Mouse (Mus musculus) hindbrain, postnatal 0 days (tissue): ENCODE measurements at regions not wholly inside any gene's neighbourhood (a gene's known extent, or its start where the extent isn't known, plus 50 kb on each side); places are given as distances from the start of the nearest gene placed in this dataset.

Experiments used
- ATAC-seq: fragments of 200-750 bp; cut with Nextera tagmentation; 2 replicates; pipeline ENCODE4 v1.8.0; 2017; ENCODE audit warnings: mild to moderate bottlenecking, moderate TSS enrichment, moderate library complexity
- DNase-seq: peaks from one replicate; pipeline ENCODE4 v3.0.0-alpha.2; 2015; ENCODE audit warnings: low spot score
- H3K27ac ChIP-seq: fragments of 300-500 bp; sonication (generic); 2 replicates; pipeline ENCODE4 v1.5.1; 2014; ENCODE audit warnings: mild to moderate bottlenecking
- H3K27me3 ChIP-seq: fragments of 300-500 bp; sonication (generic); 2 replicates; pipeline ENCODE4 v1.6.1; 2014; ENCODE audit warnings: low read length, mixed read lengths; ENCODE audit not compliant: insufficient read depth
- H3K36me3 ChIP-seq: fragments of 300-500 bp; sonication (generic); 2 replicates; pipeline ENCODE4 v1.6.1; 2014; ENCODE audit warnings: low read length, mixed read lengths; ENCODE audit not compliant: insufficient read depth
- H3K4me1 ChIP-seq: fragments of 300-500 bp; sonication (generic); 2 replicates; pipeline ENCODE4 v1.6.1; 2014; ENCODE audit warnings: antibody characterized with exemption, low read length, mixed read lengths; ENCODE audit not compliant: insufficient read depth
- H3K4me2 ChIP-seq: fragments of 300-500 bp; sonication (generic); 2 replicates; pipeline ENCODE4 v1.6.1; 2014; ENCODE audit warnings: low read depth, mild to moderate bottlenecking, low read length, moderate library complexity, mixed read lengths
- H3K4me3 ChIP-seq: fragments of 300-500 bp; sonication (generic); 2 replicates; pipeline ENCODE4 v1.5.1; 2014; ENCODE audit warnings: low read length
- H3K9ac ChIP-seq: fragments of 300-500 bp; sonication (generic); replicated peaks from 2 replicates; pipeline ENCODE4 v1.6.1; 2014; ENCODE audit warnings: mild to moderate bottlenecking, low read length, moderate library complexity, mixed read lengths
- H3K9me3 ChIP-seq: fragments of 300-500 bp; sonication (generic); 2 replicates; pipeline ENCODE4 v1.6.1; 2016; ENCODE audit warnings: low read length, mixed read lengths
- CTCF ChIP-seq: IDR thresholded peaks from 2 replicates; pipeline ENCODE4 v1.5.1; 2016; ENCODE audit warnings: antibody characterized with exemption, control low read depth, low read depth
- WGBS: fragments of 180-500 bp; shearing (Covaris S2); extraction: QIAGEN DNeasy Blood & Tissue Kit; methylation state at CpG from one replicate; pipeline ENCODE4 v1.1.7; 2014; 5-methylcytosine and 5-hydroxymethylcytosine counted together

DNA sequence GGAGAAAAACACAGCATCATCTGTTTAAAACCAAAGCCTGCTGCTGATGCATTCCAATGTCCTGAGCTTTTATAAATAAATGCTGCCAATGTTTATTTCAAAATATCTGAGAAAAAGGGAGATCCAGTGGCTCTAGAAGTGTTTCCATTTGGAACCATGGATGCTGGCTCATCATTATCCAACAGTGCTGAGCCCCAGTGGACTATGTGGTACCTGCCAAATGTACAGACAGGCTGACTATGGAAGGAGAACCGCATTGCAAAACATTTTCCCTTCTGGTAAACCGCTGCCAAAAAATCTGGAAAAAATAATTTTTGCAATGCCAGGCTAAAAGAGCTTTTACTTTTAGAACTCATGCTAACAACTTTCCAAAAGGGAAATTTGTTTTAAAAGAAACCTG, 696.6 kb upstream of the Tbl1xr1 start:
- Histone ChIP-seq H3K4me3 (no peak overlapping the region), H3K4me1 (no peaks in the 10 kb centered on the region), H3K9ac (no peak overlapping the region), H3K27ac (no peak overlapping the region), H3K9me3 (no peaks in the 10 kb centered on the region), H3K4me2 (no peak overlapping the region), H3K36me3 (no peaks in the 10 kb centered on the region), H3K27me3 (no peaks in the 10 kb centered on the region)
- ATAC-seq (no peak), DNase-seq (no peak)
- TF ChIP-seq CTCF = no peak
- WGBS = 88% methylated on average over 2 of the region's 2 CpGs

DNA sequence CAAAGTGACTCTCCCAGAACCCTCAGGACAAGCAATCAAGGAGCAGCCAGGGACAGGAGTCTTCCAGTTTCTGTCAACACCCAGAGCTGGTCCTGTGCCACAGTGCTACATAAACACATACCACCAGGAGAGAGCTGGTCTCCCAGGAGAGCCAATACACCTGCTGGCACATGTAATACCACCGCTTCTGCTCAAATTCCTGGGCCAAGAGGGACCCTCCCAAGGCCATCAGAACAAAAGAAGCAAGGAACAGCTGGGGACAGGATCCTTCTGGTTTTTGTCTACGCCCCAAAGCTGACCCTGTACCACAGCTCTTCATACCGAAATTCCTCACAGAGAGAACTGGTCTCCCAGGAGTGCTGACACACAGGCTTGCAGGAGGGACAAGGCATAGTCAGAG, 695.4 kb upstream of the Tbl1xr1 start:
- Histone ChIP-seq H3K4me1 (no peaks in the 10 kb centered on the region), H3K27ac (no peak overlapping the region)

DNA sequence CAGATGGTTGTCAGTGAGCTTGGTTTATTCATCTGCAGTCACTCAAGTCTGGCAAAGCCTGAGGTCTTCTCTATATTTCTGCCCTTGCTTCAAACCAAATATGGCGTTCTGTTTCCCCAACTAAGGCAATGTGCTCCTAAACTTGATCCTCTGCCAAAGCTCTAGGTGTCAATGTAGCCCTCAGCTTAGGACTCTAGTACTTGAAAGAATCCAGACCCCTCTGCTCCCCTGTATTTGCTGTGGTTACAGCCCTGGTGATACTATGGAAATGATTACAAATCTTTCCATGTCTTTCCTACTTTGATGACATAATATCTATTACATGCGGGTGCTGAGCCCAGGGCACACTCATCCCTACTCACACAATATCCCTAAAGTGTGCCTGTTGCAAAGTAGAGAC, 672.9 kb upstream of the Tbl1xr1 start:
- no peak overlapping the region for H3K4me2 ChIP-seq
- TF ChIP-seq CTCF = no peak
- H3K9me3 ChIP-seq = no peaks in the 10 kb centered on the region
- H3K36me3 ChIP-seq = no peaks in the 10 kb centered on the region
- H3K4me1 ChIP-seq = no peaks in the 10 kb centered on the region
- H3K9ac ChIP-seq = no peak overlapping the region
- H3K27ac ChIP-seq = no peak overlapping the region
- WGBS = 89% methylated on average over 2 of the region's 2 CpGs
- H3K27me3 ChIP-seq = no peaks in the 10 kb centered on the region
- ATAC-seq (no peak), DNase-seq (no peak)
- no peak overlapping the region for H3K4me3 ChIP-seq

More for the DNA sequence above, 695.4 kb upstream of the Tbl1xr1 start:
- ATAC-seq (no peak), DNase-seq (no peak)
- no peak for TF ChIP-seq CTCF
- Histone ChIP-seq H3K27me3 (no peaks in the 10 kb centered on the region), H3K9ac (no peak overlapping the region), H3K36me3 (no peaks in the 10 kb centered on the region), H3K4me3 (no peak overlapping the region), H3K9me3 (no peaks in the 10 kb centered on the region), H3K4me2 (no peak overlapping the region)
- 51% methylated on average over 3 of the region's 3 CpGs for WGBS

DNA sequence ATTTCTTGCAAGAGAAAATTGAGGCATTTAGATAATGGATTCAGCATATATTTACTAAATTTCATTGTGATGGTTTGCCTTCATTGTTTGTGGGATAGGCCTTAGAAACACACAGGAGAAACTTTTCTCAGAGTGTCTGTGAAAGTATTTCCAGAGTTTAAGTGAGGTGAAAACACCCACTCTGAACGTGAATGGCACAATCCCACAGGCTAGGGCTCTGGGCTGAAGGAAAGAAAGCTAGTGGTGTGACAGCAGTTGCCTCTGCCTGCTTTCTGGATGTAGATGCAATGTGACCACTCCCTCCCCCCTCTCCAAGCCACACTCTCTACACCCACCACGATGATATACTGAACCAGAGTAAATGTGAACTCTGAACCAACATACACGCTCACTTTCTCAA, 672.4 kb upstream of the Tbl1xr1 start:
- no peaks in the 10 kb centered on the region for H3K4me1 ChIP-seq
- H3K9ac ChIP-seq = no peak overlapping the region
- no peak overlapping the region for H3K4me3 ChIP-seq
- 71% methylated on average over 3 of the region's 3 CpGs for WGBS
- H3K27me3 ChIP-seq = no peaks in the 10 kb centered on the region
- H3K27ac ChIP-seq = no peak overlapping the region
- TF ChIP-seq CTCF = no peak
- H3K4me2 ChIP-seq = no peak overlapping the region
- DNase-seq (no peak), ATAC-seq (no peak)
- H3K36me3 ChIP-seq = no peaks in the 10 kb centered on the region
- H3K9me3 ChIP-seq = no peaks in the 10 kb centered on the region

DNA sequence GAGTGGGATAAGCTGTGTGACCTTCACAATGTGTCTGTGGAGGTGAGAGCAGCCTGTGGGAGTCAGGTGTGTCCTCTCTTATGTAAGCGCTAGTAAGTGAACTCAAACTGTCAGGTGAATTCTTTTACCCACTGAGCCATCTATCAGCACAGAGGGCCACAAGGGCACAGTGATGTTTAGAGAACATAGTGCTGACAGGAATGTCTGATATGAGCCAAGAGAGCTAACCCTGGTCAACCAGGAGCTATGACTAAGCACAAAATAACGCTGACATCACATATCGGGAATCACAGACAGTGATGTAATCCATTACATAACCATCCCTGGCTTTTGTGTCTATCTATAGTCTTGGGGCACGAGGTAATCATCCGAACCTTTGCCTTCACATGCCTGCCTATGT, 669.4 kb upstream of the Tbl1xr1 start:
- H3K36me3 ChIP-seq = no peaks in the 10 kb centered on the region
- no peak overlapping the region for H3K4me3 ChIP-seq
- no peaks in the 10 kb centered on the region for H3K9me3 ChIP-seq
- H3K27me3 ChIP-seq = no peaks in the 10 kb centered on the region
- ATAC-seq (no peak), DNase-seq (no peak)
- no peak overlapping the region for H3K4me2 ChIP-seq
- TF ChIP-seq CTCF = no peak
- no peak overlapping the region for H3K9ac ChIP-seq
- H3K27ac ChIP-seq = no peak overlapping the region
- WGBS = 90% methylated on average over 5 of the region's 5 CpGs
- no peaks in the 10 kb centered on the region for H3K4me1 ChIP-seq

DNA sequence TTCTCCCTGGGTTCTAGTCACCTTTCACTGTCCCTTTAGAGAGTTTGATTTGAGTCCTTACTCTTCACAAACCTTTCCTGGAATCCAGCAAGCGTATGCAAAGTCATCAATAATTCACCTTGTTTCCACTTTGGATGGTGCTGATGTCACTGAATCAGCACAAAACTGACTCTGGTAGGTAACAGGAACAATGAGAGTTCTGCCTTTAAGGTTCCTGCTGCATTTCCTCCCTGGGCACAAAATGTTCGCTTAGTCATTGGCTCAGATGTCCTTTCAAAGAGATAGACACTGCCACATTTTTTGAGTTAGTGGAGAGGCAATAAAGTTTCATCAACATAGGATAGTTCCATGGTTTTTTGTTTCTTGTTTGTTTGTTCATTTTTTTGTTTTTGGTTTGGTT, 664.4 kb upstream of the Tbl1xr1 start:
- DNase-seq (no peak), ATAC-seq (no peak)
- H3K4me2 ChIP-seq = no peak overlapping the region
- H3K27ac ChIP-seq = no peak overlapping the region
- no peaks in the 10 kb centered on the region for H3K4me1 ChIP-seq
- H3K36me3 ChIP-seq = no peaks in the 10 kb centered on the region
- H3K4me3 ChIP-seq = no peak overlapping the region
- no peak for TF ChIP-seq CTCF
- no peaks in the 10 kb centered on the region for H3K9me3 ChIP-seq
- H3K9ac ChIP-seq = no peak overlapping the region
- H3K27me3 ChIP-seq = no peaks in the 10 kb centered on the region
- WGBS = 92% methylated on average over 2 of the region's 2 CpGs

DNA sequence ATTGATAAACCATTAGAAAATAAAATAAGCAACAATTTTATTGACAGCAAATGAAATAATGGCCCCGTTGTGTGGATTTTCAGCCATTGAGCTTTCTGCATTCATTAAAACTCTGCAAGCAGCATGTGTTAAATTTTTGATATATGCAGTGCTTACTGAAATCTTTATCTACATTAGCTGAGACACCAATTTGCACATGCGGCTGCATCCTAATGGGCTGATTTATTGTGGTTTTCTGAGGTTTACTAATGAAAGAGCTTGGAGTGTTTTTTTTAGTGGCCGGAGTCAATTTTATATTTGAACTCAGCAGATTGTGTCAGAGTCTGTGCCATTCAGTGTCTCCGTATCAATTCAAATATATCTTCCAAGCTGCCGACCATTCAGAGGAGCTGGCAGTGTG, 653.3 kb upstream of the Tbl1xr1 start:
- Histone ChIP-seq H3K4me2 (no peak overlapping the region), H3K4me1 (no peaks in the 10 kb centered on the region), H3K9ac (no peak overlapping the region), H3K9me3 (no peaks in the 10 kb centered on the region), H3K4me3 (no peak overlapping the region), H3K27me3 (no peaks in the 10 kb centered on the region), H3K27ac (no peak overlapping the region), H3K36me3 (no peaks in the 10 kb centered on the region)
- no peak for DNase-seq
- ATAC-seq = no peak
- TF ChIP-seq CTCF = no peak
- 50% methylated on average over 5 of the region's 5 CpGs for WGBS

DNA sequence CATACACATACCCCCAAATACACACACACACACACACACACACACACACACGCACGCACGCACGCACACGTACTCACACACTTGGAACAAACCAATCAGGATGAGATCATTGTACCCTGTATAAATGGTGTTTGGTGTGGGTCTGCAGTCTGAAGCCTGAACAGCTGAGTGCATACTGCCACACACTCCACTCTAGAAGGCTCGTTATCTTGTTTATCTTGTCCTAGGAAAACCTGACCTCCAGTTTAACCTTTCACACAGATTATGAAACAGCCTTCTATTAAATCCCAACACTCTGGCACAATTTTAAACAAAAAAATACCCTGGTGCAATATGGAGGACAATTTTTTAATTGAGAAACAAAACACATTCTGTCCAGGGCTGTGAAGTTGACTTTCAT, 649.9 kb upstream of the Tbl1xr1 start:
- ATAC-seq (no peak), DNase-seq (no peak)
- no peak overlapping the region for H3K4me3 ChIP-seq
- no peaks in the 10 kb centered on the region for H3K27me3 ChIP-seq
- H3K4me2 ChIP-seq = no peak overlapping the region
- no peak overlapping the region for H3K9ac ChIP-seq
- 77% methylated on average over 6 of the region's 6 CpGs for WGBS
- no peak overlapping the region for H3K27ac ChIP-seq
- H3K9me3 ChIP-seq = no peaks in the 10 kb centered on the region
- no peak for TF ChIP-seq CTCF
- no peaks in the 10 kb centered on the region for H3K4me1 ChIP-seq
- no peaks in the 10 kb centered on the region for H3K36me3 ChIP-seq
